In the genomic region with DNA sequence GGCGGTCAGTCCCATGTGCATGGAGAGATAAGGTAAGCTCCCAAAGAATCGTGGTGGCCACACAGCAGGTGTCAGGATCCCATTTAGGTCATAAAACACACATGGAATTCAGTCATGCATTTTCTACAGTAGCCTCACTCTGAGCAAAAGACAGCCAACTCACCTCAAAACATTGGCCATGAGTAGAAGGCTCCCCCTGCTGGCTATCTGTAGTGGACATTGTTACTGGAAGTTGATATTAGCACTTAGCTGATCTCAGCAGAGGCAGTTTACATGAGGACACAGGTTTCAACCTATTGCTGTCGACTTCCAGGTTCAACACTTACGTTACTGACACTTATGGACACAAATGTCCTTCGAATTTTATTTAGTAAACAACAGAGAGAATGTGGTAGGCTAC, we compare ENCODE assay signal across 10 mouse cellular contexts. TPM values are rescaled to one million over a fixed set of nuclear protein-coding genes. Genes with fewer than 3 reads are reported as not detected.
DNase-seq lines count a peak whose midpoint lies in the region; ATAC-seq lines count a peak whose summit lies in the region.
"Had no signal": no experiment of that assay in that cellular context is flagged by ENCODE, and none has a peak within 500 bp of the region (broad histone marks: within the 10 kb centered on the region; RNA-seq: fewer than 3 reads in every experiment).

No protein-coding gene starts in this region.

- H3K4me1 ChIP-seq in liver, embryonic 15.5 days (replicated peaks), result peaks cover 24% of the 10 kb centered on the region
- peaks cover under 1% of the 10 kb centered on the region; the same call in 1 of the 2 replicates for H3K4me1 ChIP-seq in neural tube, embryonic 13.5 days (replicated peaks)
- H3K4me1 ChIP-seq: heart, embryonic 13.5 days; stomach, embryonic 15.5 days had no signal

- H3K27me3 ChIP-seq in liver, embryonic 15.5 days, result peaks cover 26% of the 10 kb centered on the region
- H3K27me3 ChIP-seq in neural tube, embryonic 13.5 days, result peaks cover 21% of the 10 kb centered on the region

- WGBS in liver, embryonic 15.5 days (ENCODE audit: insufficient replicate concordance), result 29% methylated on average over 5 of the region's 5 CpGs
- 40% methylated on average over 5 of the region's 5 CpGs for WGBS in neural tube, embryonic 13.5 days

- peak; percentile 30 to 86 for DNase-seq in adrenal gland, adult (ENCODE audit: inconsistent age in 2 of 2, low spot score in 1 of 2)
- no peak for DNase-seq in adrenal gland, adult 8-10 months
- DNase-seq in ZHBTc4 (ENCODE audit: low read depth, low spot score), result peak; percentile 59
- peak; percentile 79 for DNase-seq in embryo, embryonic 10 days (ENCODE audit: low spot score)
- peak; percentile 45 to 47 for DNase-seq in heart, postnatal 36 days
- DNase-seq in kidney, postnatal 36 days, result peak; percentile 71 to 86

- peak; percentile 45; the same call in 1 of the 2 replicates for ATAC-seq in liver, embryonic 15.5 days (ENCODE audit: insufficient read depth)
- peak; percentile 43 for ATAC-seq in neural tube, embryonic 13.5 days (ENCODE audit: low read depth)

- peaks cover 29% of the 10 kb centered on the region for H3K36me3 ChIP-seq in liver, embryonic 15.5 days (replicated peaks)
- H3K36me3 ChIP-seq in neural tube, embryonic 13.5 days, result peaks cover 9% of the 10 kb centered on the region; the same call in 1 of the 2 replicates

- no peak overlapping the region for H3K27ac ChIP-seq in liver, embryonic 15.5 days (replicated peaks)
- no peak overlapping the region for H3K27ac ChIP-seq in neural tube, embryonic 13.5 days (replicated peaks)
- H3K27ac ChIP-seq: heart, embryonic 13.5 days; stomach, embryonic 15.5 days had no signal

- no peak overlapping the region for H3K4me2 ChIP-seq in liver, embryonic 15.5 days
- no peak overlapping the region for H3K4me2 ChIP-seq in neural tube, embryonic 13.5 days
- H3K4me2 ChIP-seq: heart, embryonic 13.5 days; stomach, embryonic 15.5 days had no signal

- no peak overlapping the region for H3K4me3 ChIP-seq in liver, embryonic 15.5 days (replicated peaks)
- no peak overlapping the region for H3K4me3 ChIP-seq in neural tube, embryonic 13.5 days
- H3K4me3 ChIP-seq: heart, embryonic 13.5 days; stomach, embryonic 15.5 days had no signal

- H3K9ac ChIP-seq in liver, embryonic 15.5 days, result no peak overlapping the region
- no peak overlapping the region for H3K9ac ChIP-seq in neural tube, embryonic 13.5 days
- H3K9ac ChIP-seq: heart, embryonic 13.5 days; stomach, embryonic 15.5 days had no signal

- intact Hi-C loops in heart, postnatal 36 days (cut with DNase I), result loop anchor here (1.0 kb wide), 1 partner anchor 293 kb away; no protein-coding TSS in a partner anchor

- no peaks in the 10 kb centered on the region for H3K9me3 ChIP-seq in liver, embryonic 15.5 days (replicated peaks)
- H3K9me3 ChIP-seq in neural tube, embryonic 13.5 days, result no peaks in the 10 kb centered on the region
- H3K9me3 ChIP-seq: heart, embryonic 13.5 days; stomach, embryonic 15.5 days had no signal

RNA-seq across cellular contexts. Expression of gene Alkal2, which starts 5.9 kb away (rescaled TPM):
- under 1 TPM in 1 of 4 experiments, not detected in 3; 0.17 TPM for total RNA-seq in adrenal gland, adult 8-10 months (2022)
- under 1 TPM; 0.44 to 0.98 TPM for total RNA-seq in heart, postnatal 36 days (2021)
- not detected in 2 replicates for polyA plus RNA-seq in liver, embryonic 15.5 days (2015; fragmentation: Nextera tagmentation; extraction: Ambion mirVana)
- 0.29 TPM in 1 of 2 replicates, not detected in the other for polyA plus RNA-seq in neural tube, embryonic 13.5 days (2015; fragmentation: Nextera tagmentation; extraction: Ambion mirVana)

RNA-seq across cellular contexts. Expression of gene Acp1, which starts 21.3 kb away (rescaled TPM):
- total RNA-seq in adrenal gland, adult 8-10 months (2022), result 10 to 100 TPM; 58.7 to 73.5 (median 59.3) TPM
- total RNA-seq in heart, postnatal 36 days (2021), result 10 to 100 TPM; 28.7 to 30.6 TPM
- polyA plus RNA-seq in liver, embryonic 15.5 days (2015; fragmentation: Nextera tagmentation; extraction: Ambion mirVana), result 235 and 287 TPM in 2 replicates
- 119 and 129 TPM in 2 replicates for polyA plus RNA-seq in neural tube, embryonic 13.5 days (2015; fragmentation: Nextera tagmentation; extraction: Ambion mirVana)

RNA-seq across cellular contexts. Expression of gene Sh3yl1, which starts 21.4 kb away (rescaled TPM):
- 1 to 10 TPM; 3.1 to 4.1 (median 3.8) TPM for total RNA-seq in adrenal gland, adult 8-10 months (2022)
- 1 to 10 TPM; 1.8 to 2.3 TPM for total RNA-seq in heart, postnatal 36 days (2021)
- polyA plus RNA-seq in liver, embryonic 15.5 days (2015; fragmentation: Nextera tagmentation; extraction: Ambion mirVana), result 37.4 and 40.8 TPM in 2 replicates
- 39.8 and 45.1 TPM in 2 replicates for polyA plus RNA-seq in neural tube, embryonic 13.5 days (2015; fragmentation: Nextera tagmentation; extraction: Ambion mirVana)
